In genomic region chr6:83317108-83317741, GRCm38 (mm10) we compare ENCODE assay signal across 8 mouse cellular contexts. TPM values are rescaled to one million over a fixed set of nuclear protein-coding genes. Genes with fewer than 3 reads are reported as not detected.
A peak's percentile ranks its signal among the peaks of the same experiment; 100 is the strongest.
DNase-seq lines count a peak whose midpoint lies in the region; ATAC-seq lines count a peak whose summit lies in the region.

No protein-coding gene starts in this region.

- peak; percentile 91 for ATAC-seq in granulocyte monocyte progenitor cell, adult 5-6 weeks (replicated peaks; ENCODE audit: poor library complexity, severe bottlenecking)
- peak; percentile 98 for ATAC-seq in midbrain, embryonic 11.5 days (ENCODE audit: low FRiP score)

- peak; percentile 96 for DNase-seq in adrenal gland, postnatal 14 days
- DNase-seq in embryonic facial prominence, embryonic 10.5 days (ENCODE audit: low spot score): peak; percentile 93
- peak; percentile 90 for DNase-seq in kidney, adult 11 months
- peak; percentile 95 for DNase-seq in left cerebral cortex, postnatal 4 days
- DNase-seq in midbrain, embryonic 11.5 days (ENCODE audit: low spot score, missing footprints): peak; percentile 99
- peak; percentile 91 for DNase-seq in right cerebral cortex, postnatal 4 days
- DNase-seq in yolk sac, embryonic 10.5 days (ENCODE audit: low spot score): peak; percentile 84

- H3K9ac ChIP-seq in midbrain, embryonic 11.5 days (ENCODE audit: low read length): peak overlapping the region; percentile 92

- WGBS in embryonic facial prominence, embryonic 10.5 days: under 1% methylated on average over 52 of the region's 52 CpGs
- under 1% methylated on average over 52 of the region's 52 CpGs for WGBS in midbrain, embryonic 11.5 days

- H3K9me3 ChIP-seq in embryonic facial prominence, embryonic 10.5 days: no peaks in the 10 kb centered on the region
- H3K9me3 ChIP-seq in midbrain, embryonic 11.5 days (ENCODE audit: control insufficient read depth, low read length): no peaks in the 10 kb centered on the region

- peaks cover 12% of the 10 kb centered on the region for H3K36me3 ChIP-seq in embryonic facial prominence, embryonic 10.5 days (replicated peaks)
- H3K36me3 ChIP-seq in midbrain, embryonic 11.5 days (ENCODE audit: control insufficient read depth, insufficient read depth, low read length): no peaks in the 10 kb centered on the region

- no peaks in the 10 kb centered on the region for H3K27me3 ChIP-seq in embryonic facial prominence, embryonic 10.5 days (replicated peaks; ENCODE audit: low read depth, poor library complexity, severe bottlenecking)
- no peaks in the 10 kb centered on the region for H3K27me3 ChIP-seq in midbrain, embryonic 11.5 days (ENCODE audit: control insufficient read depth, insufficient read depth, low read length)

- peaks cover 22% of the 10 kb centered on the region for H3K4me1 ChIP-seq in embryonic facial prominence, embryonic 10.5 days
- peaks cover 13% of the 10 kb centered on the region for H3K4me1 ChIP-seq in midbrain, embryonic 11.5 days (ENCODE audit: control insufficient read depth, insufficient read depth, low read length)

- intact Hi-C loops in left cerebral cortex, postnatal 4 days (cut with DNase I): no loop called here

- peak overlapping the region; percentile 95 for H3K27ac ChIP-seq in embryonic facial prominence, embryonic 10.5 days (replicated peaks)
- peak overlapping the region; percentile 46; the same call in 1 of the 2 replicates for H3K27ac ChIP-seq in midbrain, embryonic 11.5 days (ENCODE audit: low read depth, low read length)

- H3K4me2 ChIP-seq in midbrain, embryonic 11.5 days: peak overlapping the region; percentile 83

- H3K4me3 ChIP-seq in embryonic facial prominence, embryonic 10.5 days: peak overlapping the region; percentile 97
- peak overlapping the region; percentile 94 for H3K4me3 ChIP-seq in midbrain, embryonic 11.5 days (ENCODE audit: low read depth, low read length)

RNA-seq across cellular contexts. Expression of gene Mthfd2, which starts 8.5 kb away (rescaled TPM):
- total RNA-seq in adrenal gland, postnatal 14 days (2021): 21.1 and 24.1 TPM in 2 replicates
- polyA plus RNA-seq in embryonic facial prominence, embryonic 10.5 days (2016; fragmentation: Nextera tagmentation; extraction: Ambion mirVana): 62.6 and 71.5 TPM in 2 replicates
- total RNA-seq in granulocyte monocyte progenitor cell, adult 5-6 weeks (2014; fragmentation: Nextera tagmentation): 20.8 and 48.1 TPM in 2 replicates
- 31.7 and 35.6 TPM in 2 replicates for total RNA-seq in granulocyte monocyte progenitor cell, adult 5-6 weeks (2017)
- total RNA-seq in left cerebral cortex, postnatal 4 days (2021): 10 to 100 TPM; 17.3 to 17.5 TPM
- polyA plus RNA-seq in midbrain, embryonic 11.5 days (2014; fragmentation: Nextera tagmentation; extraction: Ambion mirVana): 48.0 and 51.6 TPM in 2 replicates

RNA-seq across cellular contexts. Expression of gene Mob1a, which starts 8.6 kb away (rescaled TPM):
- total RNA-seq in adrenal gland, postnatal 14 days (2021): 75.9 and 79.9 TPM in 2 replicates
- polyA plus RNA-seq in embryonic facial prominence, embryonic 10.5 days (2016; fragmentation: Nextera tagmentation; extraction: Ambion mirVana): 60.2 and 62.4 TPM in 2 replicates
- total RNA-seq in granulocyte monocyte progenitor cell, adult 5-6 weeks (2014; fragmentation: Nextera tagmentation): 75.2 and 76.6 TPM in 2 replicates
- 134 and 144 TPM in 2 replicates for total RNA-seq in granulocyte monocyte progenitor cell, adult 5-6 weeks (2017)
- 10 to 100 TPM; 20.4 to 21.9 TPM for total RNA-seq in left cerebral cortex, postnatal 4 days (2021)
- 73.7 and 82.0 TPM in 2 replicates for polyA plus RNA-seq in midbrain, embryonic 11.5 days (2014; fragmentation: Nextera tagmentation; extraction: Ambion mirVana)

RNA-seq across cellular contexts. Expression of gene Bola3, which starts 31.7 kb away (rescaled TPM):
- total RNA-seq in adrenal gland, postnatal 14 days (2021): 261 TPM in 2 replicates
- 149 and 153 TPM in 2 replicates for polyA plus RNA-seq in embryonic facial prominence, embryonic 10.5 days (2016; fragmentation: Nextera tagmentation; extraction: Ambion mirVana)
- total RNA-seq in granulocyte monocyte progenitor cell, adult 5-6 weeks (2014; fragmentation: Nextera tagmentation): 76.1 and 91.2 TPM in 2 replicates
- 53.4 and 67.8 TPM in 2 replicates for total RNA-seq in granulocyte monocyte progenitor cell, adult 5-6 weeks (2017)
- 10 to 100 TPM; 16.4 to 21.0 TPM for total RNA-seq in left cerebral cortex, postnatal 4 days (2021)
- 134 and 144 TPM in 2 replicates for polyA plus RNA-seq in midbrain, embryonic 11.5 days (2014; fragmentation: Nextera tagmentation; extraction: Ambion mirVana)

Comparison
In these comparisons a context has a peak if more than half of its experiments do, and no peak if none do; other contexts are left out.
1. Peak in every context shown above with its lines: DNase-seq, ATAC-seq, H3K4me3 ChIP-seq and H3K27ac ChIP-seq.